Mouse (Mus musculus) limb, embryonic 14.5 days (tissue): ENCODE results near the gene Nedd8. TPM values are rescaled to one million over a fixed set of nuclear protein-coding genes. Genes with fewer than 3 reads are reported as not detected.
A peak's percentile ranks its signal among the peaks of the same experiment; 100 is the strongest.

Source experiments
- ATAC-seq: fragments of 200-750 bp; cut with Nextera tagmentation; 2 replicates; pipeline ENCODE4 v1.8.0; 2017; ENCODE audit warnings: low read depth, moderate number of reproducible peaks, moderate TSS enrichment; ENCODE audit not compliant: low FRiP score
- DNase-seq: peaks from one replicate; pipeline ENCODE4 v3.0.0-alpha.2; 2015; ENCODE audit warnings: low spot score
- H3K27ac ChIP-seq: fragments of 300-500 bp; sonication (generic); replicated peaks from 2 replicates; pipeline ENCODE4 v1.5.1; 2014; ENCODE audit warnings: low read depth, mild to moderate bottlenecking, low read length, moderate library complexity, mixed read lengths
- H3K27me3 ChIP-seq: fragments of 300-500 bp; sonication (generic); 2 replicates; pipeline ENCODE4 v1.6.1; 2014; ENCODE audit warnings: low read length, mixed read lengths; ENCODE audit not compliant: control insufficient read depth, insufficient read depth
- H3K36me3 ChIP-seq: fragments of 300-500 bp; sonication (generic); 2 replicates; pipeline ENCODE4 v1.6.1; 2014; ENCODE audit warnings: mild to moderate bottlenecking, low read length, moderate library complexity, mixed read lengths; ENCODE audit not compliant: control insufficient read depth, insufficient read depth
- H3K4me1 ChIP-seq: fragments of 300-500 bp; sonication (generic); 2 replicates; pipeline ENCODE4 v1.6.1; 2014; ENCODE audit warnings: antibody characterized with exemption, low read length, mixed read lengths; ENCODE audit not compliant: control insufficient read depth, insufficient read depth
- H3K4me2 ChIP-seq: fragments of 300-500 bp; sonication (generic); replicated peaks from 2 replicates; pipeline ENCODE4 v1.6.1; 2014; ENCODE audit warnings: low read depth, mild to moderate bottlenecking, low read length, moderate library complexity; ENCODE audit not compliant: severe bottlenecking
- H3K4me3 ChIP-seq: fragments of 300-500 bp; sonication (generic); replicated peaks from 2 replicates; pipeline ENCODE4 v1.5.1; 2014; ENCODE audit warnings: low read length
- H3K9ac ChIP-seq: fragments of 300-500 bp; sonication (generic); 2 replicates; pipeline ENCODE4 v1.6.1; 2014; ENCODE audit warnings: mild to moderate bottlenecking, low read depth, low read length, moderate library complexity; ENCODE audit not compliant: severe bottlenecking
- H3K9me3 ChIP-seq: fragments of 300-500 bp; sonication (generic); 2 replicates; pipeline ENCODE4 v1.6.1; 2016; ENCODE audit warnings: low read length; ENCODE audit not compliant: control insufficient read depth
- POLR2A ChIP-seq: fragments of 200-500 bp; IDR thresholded peaks from 2 replicates; pipeline ENCODE4 v1.8.0; 2012; ENCODE audit warnings: inconsistent platforms, mild to moderate bottlenecking, moderate library complexity, borderline replicate concordance; ENCODE audit not compliant: insufficient read depth, insufficient read length; ENCODE audit errors: extremely low read depth
- WGBS: fragments of 180-500 bp; shearing (Covaris S2); extraction: QIAGEN DNeasy Blood & Tissue Kit; methylation state at CpG from one replicate; pipeline ENCODE4 v1.1.7; 2014; 5-methylcytosine and 5-hydroxymethylcytosine counted together
- polyA plus RNA-seq, 2 experiments: library from polyadenylated mRNA; depleted of rRNA in 1 of 2; stranded (reverse) in 1 of 2; unstranded in 1 of 2; fragments of >200 nt; fragmentation: Nextera tagmentation in 1 of 2; extraction: Ambion mirVana in 1 of 2; gene quantifications; 2 replicates each; pipeline versions ENCODE4 v1.2.1 to v1.2.3; 2012 to 2014

The Nedd8 gene
- 347 and 416 TPM in 2 replicates for polyA plus RNA-seq (2012; rRNA removed)
- polyA plus RNA-seq (2014; fragmentation: Nextera tagmentation; extraction: Ambion mirVana), result 567 and 583 TPM in 2 replicates

DNA sequence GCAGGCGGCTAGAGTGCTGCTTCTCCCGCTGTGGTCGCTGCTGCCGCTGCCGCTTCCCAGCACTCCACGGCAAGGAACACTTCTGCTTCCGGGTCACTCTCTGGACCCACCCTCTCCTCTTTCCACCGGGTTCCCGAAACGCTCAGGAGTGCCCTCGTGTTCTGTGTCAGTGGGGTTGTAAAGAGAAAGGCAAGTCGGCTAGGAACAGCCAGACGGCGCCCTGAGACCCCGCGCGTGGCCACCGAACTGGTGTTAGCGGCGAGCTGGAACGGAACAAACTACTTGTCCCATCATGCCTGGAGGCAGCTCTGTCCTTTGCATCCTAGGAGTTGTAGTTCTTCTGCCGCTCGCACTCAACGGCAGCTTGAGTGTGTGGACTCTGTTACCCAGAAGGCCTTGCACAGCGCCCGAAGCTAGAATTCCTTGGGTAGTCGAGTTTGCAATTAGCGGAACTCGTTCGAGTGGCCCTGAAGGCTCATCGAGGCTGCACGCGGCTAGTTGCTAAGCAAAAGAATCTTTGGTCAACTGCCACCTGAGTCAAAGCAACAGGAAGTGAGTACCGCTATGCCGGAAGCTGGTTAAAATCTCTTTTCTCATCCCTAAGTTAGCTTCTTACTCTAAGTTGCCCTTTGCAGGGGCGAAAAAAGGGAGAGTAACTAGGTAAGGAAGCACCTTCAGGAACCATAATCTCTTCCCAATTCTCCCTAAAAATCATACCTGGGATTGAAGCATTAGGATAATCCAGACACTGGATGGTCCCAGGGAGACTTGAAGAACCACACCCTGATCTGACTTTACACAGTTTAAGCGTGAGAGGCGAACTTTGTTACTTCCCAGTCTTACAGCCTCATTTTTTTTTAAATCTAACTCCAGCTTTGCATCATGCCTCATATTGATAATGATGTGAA, at the start of gene Nedd8, which contains the start of gene Gmpr2:
Nedd8 (minus strand) TSS at position 292 of the 908 bp plus-strand sequence.
Gmpr2 (plus strand) TSS at position 109 of the 908 bp plus-strand sequence.
- ATAC-seq, result peak; percentile 97
- under 1% methylated on average over 38 of the region's 38 CpGs for WGBS
- peak; percentile 95 for DNase-seq
- peak within 1 kb of the TSS; percentile 59 for H3K4me2 ChIP-seq
- H3K4me3 ChIP-seq, result peak within 1 kb of the TSS; percentile 74
- 0 out of 2 replicates have a peak, but pooled peaks have one; percentile 42 for TF ChIP-seq POLR2A
- H3K9me3 ChIP-seq, result no peaks in the 10 kb centered on the region
- H3K4me1 ChIP-seq, result peaks cover 10% of the 10 kb centered on the region
- no peaks in the 10 kb centered on the region for H3K27me3 ChIP-seq
- H3K36me3 ChIP-seq, result peaks cover 29% of the 10 kb centered on the region
- peak within 1 kb of the TSS; percentile 78 for H3K9ac ChIP-seq
- H3K27ac ChIP-seq, result peak within 1 kb of the TSS; percentile 89

DNA sequence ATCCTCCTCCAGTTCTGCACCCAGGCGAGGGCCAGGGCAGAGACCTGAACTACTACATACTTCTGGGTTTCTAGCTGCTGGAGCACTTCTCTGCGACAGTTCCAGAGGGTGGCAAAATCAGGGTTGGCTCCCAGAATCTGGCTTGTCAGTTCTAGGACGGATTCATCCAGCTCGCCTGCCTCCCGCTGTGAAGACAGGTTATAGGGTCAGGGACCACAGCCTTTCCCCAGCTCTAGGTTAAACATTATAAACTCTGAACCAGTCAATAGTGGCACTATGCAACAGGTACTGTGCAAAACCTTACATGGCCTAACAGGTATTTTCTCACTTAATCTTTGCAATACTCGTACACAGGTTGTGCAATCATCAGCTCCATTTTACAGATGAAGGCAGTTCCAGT, 49.2 kb upstream of the Nedd8 start:
- no peak for ATAC-seq
- H3K4me2 ChIP-seq, result peak overlapping the region; percentile 68
- H3K9me3 ChIP-seq, result no peaks in the 10 kb centered on the region
- H3K4me3 ChIP-seq, result peak overlapping the region; percentile 76
- H3K9ac ChIP-seq, result no peak overlapping the region
- H3K36me3 ChIP-seq, result peaks cover 30% of the 10 kb centered on the region
- TF ChIP-seq POLR2A, result no peak
- 81% methylated on average over 6 of the region's 6 CpGs for WGBS
- no peaks in the 10 kb centered on the region for H3K27me3 ChIP-seq
- no peak overlapping the region for H3K27ac ChIP-seq
- DNase-seq, result no peak
- H3K4me1 ChIP-seq, result 0 out of 2 replicates have a peak, but pooled peaks cover 2% of the 10 kb centered on the region

DNA sequence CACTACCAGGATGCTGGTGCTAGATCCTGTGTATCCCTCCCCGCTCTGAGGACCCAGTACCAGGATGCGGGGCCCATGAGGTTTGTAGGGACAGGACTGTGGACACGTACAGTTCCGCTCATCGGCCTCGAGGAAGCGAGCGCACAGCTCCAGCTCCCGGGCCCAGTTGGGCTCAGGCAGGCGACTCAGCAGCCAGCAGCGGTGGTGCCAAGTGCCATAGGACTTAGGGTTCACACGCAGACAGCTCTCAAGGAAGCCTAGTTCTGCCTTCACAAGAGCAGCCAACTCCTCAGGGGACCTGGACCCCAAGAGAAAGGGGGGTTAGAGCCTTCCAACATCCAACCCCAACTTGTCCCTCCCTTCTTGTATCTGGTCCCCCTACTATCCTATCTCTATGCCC, 48.7 kb upstream of the Nedd8 start:
- no peak overlapping the region for H3K9ac ChIP-seq
- no peak overlapping the region for H3K27ac ChIP-seq
- no peak for TF ChIP-seq POLR2A
- H3K4me2 ChIP-seq, result no peak overlapping the region
- ATAC-seq, result no peak
- peaks cover 30% of the 10 kb centered on the region for H3K36me3 ChIP-seq
- H3K9me3 ChIP-seq, result no peaks in the 10 kb centered on the region
- 91% methylated on average over 12 of the region's 12 CpGs for WGBS
- H3K27me3 ChIP-seq, result no peaks in the 10 kb centered on the region
- DNase-seq, result no peak
- H3K4me3 ChIP-seq, result no peak overlapping the region
- H3K4me1 ChIP-seq, result 0 out of 2 replicates have a peak, but pooled peaks cover 2% of the 10 kb centered on the region

DNA sequence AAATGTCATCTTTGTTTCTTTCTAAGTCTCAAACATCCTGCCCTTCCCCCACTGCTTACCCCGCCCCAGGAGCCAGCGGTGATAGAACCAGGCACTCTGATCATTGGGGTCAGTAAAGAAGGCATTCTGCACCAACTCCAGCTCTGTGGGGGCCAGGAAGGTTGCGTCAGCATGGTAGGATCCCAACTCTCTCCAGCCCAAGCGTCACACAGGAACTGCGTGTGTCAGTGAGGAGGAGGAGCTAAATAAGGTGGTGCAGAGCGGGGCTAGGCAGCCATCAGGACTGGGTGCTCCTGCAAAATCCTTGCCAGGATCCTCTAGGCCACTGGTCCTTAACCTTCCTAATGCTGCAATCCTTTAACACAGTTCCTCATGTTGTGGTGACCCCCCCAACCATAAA, 47.8 kb upstream of the Nedd8 start:
- 93% methylated on average over 6 of the region's 6 CpGs for WGBS
- no peak overlapping the region for H3K27ac ChIP-seq
- no peaks in the 10 kb centered on the region for H3K9me3 ChIP-seq
- H3K4me3 ChIP-seq, result no peak overlapping the region
- H3K4me1 ChIP-seq, result 0 out of 2 replicates have a peak, but pooled peaks cover 2% of the 10 kb centered on the region
- H3K4me2 ChIP-seq, result no peak overlapping the region
- peaks cover 30% of the 10 kb centered on the region for H3K36me3 ChIP-seq
- ATAC-seq (no peak), DNase-seq (no peak)
- no peak overlapping the region for H3K9ac ChIP-seq
- TF ChIP-seq POLR2A, result no peak
- no peaks in the 10 kb centered on the region for H3K27me3 ChIP-seq

DNA sequence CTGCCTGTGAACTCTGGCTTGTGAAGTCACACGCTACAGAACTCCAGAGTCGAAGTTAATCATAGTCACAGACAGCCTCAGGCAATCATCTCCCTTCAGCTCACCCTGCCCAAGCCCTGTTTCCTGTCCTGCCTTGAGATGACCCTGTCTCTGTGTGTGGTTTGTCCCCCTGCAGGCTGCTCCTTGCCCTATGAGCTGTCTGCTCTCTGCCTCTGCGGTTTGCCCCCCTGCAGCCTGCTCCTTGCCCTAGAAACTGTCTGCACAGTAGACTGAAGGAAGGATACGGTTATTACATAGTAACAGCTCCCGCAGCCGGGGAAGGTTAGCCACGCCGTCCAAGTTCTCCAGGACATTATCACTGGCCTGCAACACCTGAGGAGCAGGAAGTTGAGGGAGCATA, 45.0 kb upstream of the Nedd8 start:
- Histone ChIP-seq H3K4me2 (no peak overlapping the region), H3K4me1 (peaks cover 6% of the 10 kb centered on the region; the same call in 1 of the 2 replicates), H3K36me3 (peaks cover 30% of the 10 kb centered on the region), H3K27me3 (peaks cover 6% of the 10 kb centered on the region), H3K9ac (no peak overlapping the region), H3K9me3 (no peaks in the 10 kb centered on the region), H3K4me3 (no peak overlapping the region), H3K27ac (no peak overlapping the region)
- DNase-seq (no peak), ATAC-seq (no peak)
- no peak for TF ChIP-seq POLR2A
- WGBS, result 76% methylated on average over 8 of the region's 8 CpGs
